Mouse (Mus musculus): ENCODE data around the gene Vamp1. TPM values are rescaled to one million over a fixed set of nuclear protein-coding genes. Genes with fewer than 3 reads are reported as not detected.
"Not testable (repeated sequence)": the region's sequence is repeated elsewhere in the genome, so short reads cannot be mapped to it uniquely, and the experiment has no call there.

Gene Vamp1
- total and polyA plus RNA-seq, 3 experiments: 2.8 to 21.9 (median 6.1) TPM

- Histone ChIP-seq H3K36me3 (replicated peaks) (no peaks in the 10 kb centered on the region), H3K9me3 (replicated peaks) (no peaks in the 10 kb centered on the region), H3K4me1 (ENCODE audit: insufficient read depth, low read depth, low read length) (peaks cover 6% of the 10 kb centered on the region), H3K4me3 (ENCODE audit: low read depth, low read length) (no peak overlapping the region), H3K27me3 (ENCODE audit: insufficient read depth, low read length) (peaks cover 29% of the 10 kb centered on the region)
- DNase-seq (ENCODE audit: low spot score) (no peak), ATAC-seq (ENCODE audit: extremely low read depth, insufficient number of reproducible peaks, low FRiP score, poor library complexity, severe bottlenecking) (no peak)
- TF ChIP-seq POLR2AphosphoS5 (IDR thresholded peaks at IDR 0.05; ENCODE audit: insufficient replicate concordance, low read depth, low read length) (no peak), GATA1 (IDR thresholded peaks at IDR 0.05; ENCODE audit: borderline replicate concordance, low read length) (no peak), TAL1 (conservative IDR thresholded peaks at IDR 0.05; ENCODE audit: low read depth, low read length) (no peak), GATA2 (IDR thresholded peaks at IDR 0.05; ENCODE audit: borderline replicate concordance, low read depth, low read length) (no peak), CTCF (IDR thresholded peaks at IDR 0.05; ENCODE audit: low read depth, low read length) (no peak)
Measured at GRCm38 (mm10) chr6:125260006-125260555, 44.7 kb downstream of the Vamp1 start.

- H3K4me1 ChIP-seq (ENCODE audit: insufficient read depth, low read depth, low read length): peaks cover 5% of the 10 kb centered on the region
- TF ChIP-seq GATA2 (IDR thresholded peaks at IDR 0.05; ENCODE audit: borderline replicate concordance, low read depth, low read length): no peak
- no peak for TF ChIP-seq TAL1 (conservative IDR thresholded peaks at IDR 0.05; ENCODE audit: low read depth, low read length)
- peaks cover 23% of the 10 kb centered on the region for H3K27me3 ChIP-seq (ENCODE audit: insufficient read depth, low read length)
- H3K36me3 ChIP-seq (replicated peaks): no peaks in the 10 kb centered on the region
- DNase-seq (ENCODE audit: low spot score) (no peak), ATAC-seq (ENCODE audit: extremely low read depth, insufficient number of reproducible peaks, low FRiP score, poor library complexity, severe bottlenecking) (no peak)
- H3K4me3 ChIP-seq (ENCODE audit: low read depth, low read length): no peak overlapping the region
- H3K9me3 ChIP-seq (replicated peaks): no peaks in the 10 kb centered on the region
Measured at GRCm38 (mm10) chr6:125264219-125264618, 48.9 kb downstream of the Vamp1 start.

- H3K36me3 ChIP-seq (replicated peaks): no peaks in the 10 kb centered on the region
- peaks cover 6% of the 10 kb centered on the region for H3K4me1 ChIP-seq (ENCODE audit: insufficient read depth, low read depth, low read length)
- ATAC-seq (ENCODE audit: extremely low read depth, insufficient number of reproducible peaks, low FRiP score, poor library complexity, severe bottlenecking): no peak
- peaks cover 24% of the 10 kb centered on the region for H3K27me3 ChIP-seq (ENCODE audit: insufficient read depth, low read length)
- TF ChIP-seq CTCF (IDR thresholded peaks at IDR 0.05; ENCODE audit: low read depth, low read length): no peak
- no peak for TF ChIP-seq GATA2 (IDR thresholded peaks at IDR 0.05; ENCODE audit: borderline replicate concordance, low read depth, low read length)
- no peak for TF ChIP-seq TAL1 (conservative IDR thresholded peaks at IDR 0.05; ENCODE audit: low read depth, low read length)
- TF ChIP-seq POLR2AphosphoS5 (IDR thresholded peaks at IDR 0.05; ENCODE audit: insufficient replicate concordance, low read depth, low read length): no peak
- no peak for TF ChIP-seq GATA1 (IDR thresholded peaks at IDR 0.05; ENCODE audit: borderline replicate concordance, low read length)
- no peaks in the 10 kb centered on the region for H3K9me3 ChIP-seq (replicated peaks)
- DNase-seq (ENCODE audit: low spot score): no peak
- no peak overlapping the region for H3K4me3 ChIP-seq (ENCODE audit: low read depth, low read length)
Measured at GRCm38 (mm10) chr6:125265239-125265638, 49.9 kb downstream of the Vamp1 start.

- Histone ChIP-seq H3K36me3 (replicated peaks) (no peaks in the 10 kb centered on the region), H3K4me3 (ENCODE audit: low read depth, low read length) (no peak overlapping the region), H3K9me3 (replicated peaks) (no peaks in the 10 kb centered on the region), H3K4me1 (ENCODE audit: insufficient read depth, low read depth, low read length) (peaks cover 11% of the 10 kb centered on the region), H3K27me3 (ENCODE audit: insufficient read depth, low read length) (peaks cover 26% of the 10 kb centered on the region)
- DNase-seq (ENCODE audit: low spot score) (no peak), ATAC-seq (ENCODE audit: extremely low read depth, insufficient number of reproducible peaks, low FRiP score, poor library complexity, severe bottlenecking) (no peak)
- TF ChIP-seq POLR2AphosphoS5 (IDR thresholded peaks at IDR 0.05; ENCODE audit: insufficient replicate concordance, low read depth, low read length) (no peak), TAL1 (conservative IDR thresholded peaks at IDR 0.05; ENCODE audit: low read depth, low read length) (no peak), GATA1 (IDR thresholded peaks at IDR 0.05; ENCODE audit: borderline replicate concordance, low read length) (no peak), GATA2 (IDR thresholded peaks at IDR 0.05; ENCODE audit: borderline replicate concordance, low read depth, low read length) (no peak), CTCF (IDR thresholded peaks at IDR 0.05; ENCODE audit: low read depth, low read length) (no peak)
Measured at GRCm38 (mm10) chr6:125266091-125266490, 50.7 kb downstream of the Vamp1 start.

GRCm38 (mm10) chr6:125266600-125266999 is 51.2 kb downstream of the Vamp1 start:
- H3K36me3 ChIP-seq (replicated peaks); DNase-seq (ENCODE audit: low spot score); H3K4me3 ChIP-seq (ENCODE audit: low read depth, low read length); ATAC-seq (ENCODE audit: extremely low read depth, insufficient number of reproducible peaks, low FRiP score, poor library complexity, severe bottlenecking); H3K9me3 ChIP-seq (replicated peaks): not testable (repeated sequence)
- Histone ChIP-seq H3K27me3 (ENCODE audit: insufficient read depth, low read length) (peaks cover 23% of the 10 kb centered on the region), H3K4me1 (ENCODE audit: insufficient read depth, low read depth, low read length) (peaks cover 16% of the 10 kb centered on the region)

GRCm38 (mm10) chr6:125267469-125267868 is 52.1 kb downstream of the Vamp1 start:
- Histone ChIP-seq H3K4me3 (ENCODE audit: low read depth, low read length) (no peak overlapping the region), H3K36me3 (replicated peaks) (no peaks in the 10 kb centered on the region), H3K27me3 (ENCODE audit: insufficient read depth, low read length) (peaks cover 23% of the 10 kb centered on the region), H3K9me3 (replicated peaks) (no peaks in the 10 kb centered on the region), H3K4me1 (ENCODE audit: insufficient read depth, low read depth, low read length) (peaks cover 24% of the 10 kb centered on the region)
- TF ChIP-seq CTCF (IDR thresholded peaks at IDR 0.05; ENCODE audit: low read depth, low read length): no peak
- no peak for TF ChIP-seq GATA2 (IDR thresholded peaks at IDR 0.05; ENCODE audit: borderline replicate concordance, low read depth, low read length)
- no peak for TF ChIP-seq POLR2AphosphoS5 (IDR thresholded peaks at IDR 0.05; ENCODE audit: insufficient replicate concordance, low read depth, low read length)
- no peak for ATAC-seq (ENCODE audit: extremely low read depth, insufficient number of reproducible peaks, low FRiP score, poor library complexity, severe bottlenecking)
- DNase-seq (ENCODE audit: low spot score): no peak

- Histone ChIP-seq H3K4me3 (ENCODE audit: low read depth, low read length) (no peak overlapping the region), H3K27me3 (ENCODE audit: insufficient read depth, low read length) (peaks cover 17% of the 10 kb centered on the region), H3K36me3 (replicated peaks) (no peaks in the 10 kb centered on the region), H3K9me3 (replicated peaks) (no peaks in the 10 kb centered on the region), H3K4me1 (ENCODE audit: insufficient read depth, low read depth, low read length) (peaks cover 24% of the 10 kb centered on the region)
- no peak for DNase-seq (ENCODE audit: low spot score)
- ATAC-seq (ENCODE audit: extremely low read depth, insufficient number of reproducible peaks, low FRiP score, poor library complexity, severe bottlenecking): no peak
- TF ChIP-seq CTCF (IDR thresholded peaks at IDR 0.05; ENCODE audit: low read depth, low read length) (no peak), TAL1 (conservative IDR thresholded peaks at IDR 0.05; ENCODE audit: low read depth, low read length) (no peak), GATA1 (IDR thresholded peaks at IDR 0.05; ENCODE audit: borderline replicate concordance, low read length) (no peak), POLR2AphosphoS5 (IDR thresholded peaks at IDR 0.05; ENCODE audit: insufficient replicate concordance, low read depth, low read length) (no peak), GATA2 (IDR thresholded peaks at IDR 0.05; ENCODE audit: borderline replicate concordance, low read depth, low read length) (no peak)
Measured at GRCm38 (mm10) chr6:125268799-125269198, 53.4 kb downstream of the Vamp1 start.
